Mouse (Mus musculus) testis, adult 2 months (tissue): ENCODE data around the gene Cyp2r1.

Experiments
- CTCF ChIP-seq: fragments of 200-500 bp; IDR thresholded peaks from 2 replicates; pipeline ENCODE4 v1.5.1; 2012; ENCODE audit warnings: low read depth, mild to moderate bottlenecking, inconsistent platforms, low read length, moderate library complexity; ENCODE audit not compliant: control insufficient read depth, insufficient read depth, insufficient replicate concordance
- POLR2A ChIP-seq: fragments of 200-500 bp; IDR thresholded peaks from 2 replicates; pipeline ENCODE4 v1.6.1; 2012; ENCODE audit warnings: low read depth, mild to moderate bottlenecking, inconsistent platforms, low read length, moderate library complexity; ENCODE audit not compliant: control insufficient read depth

DNA sequence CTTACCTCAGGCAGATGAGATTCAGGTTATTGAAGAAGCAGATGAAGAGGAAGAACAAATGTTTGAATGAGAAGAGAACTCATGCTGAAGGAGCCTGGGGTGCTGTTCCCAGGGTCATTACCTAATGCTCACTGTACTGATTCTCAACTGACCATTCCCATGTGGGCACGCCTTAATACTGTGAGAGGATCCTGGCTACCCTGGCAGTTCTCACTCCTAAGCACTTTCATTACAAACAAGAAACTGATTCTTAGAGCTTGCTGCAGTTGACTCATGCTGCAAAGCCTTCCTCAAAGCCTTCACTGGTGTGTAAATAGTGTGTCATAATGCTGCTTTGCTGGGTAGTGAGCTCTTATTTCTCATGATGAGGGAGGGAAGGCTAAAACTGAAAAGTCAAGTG is 26.6 kb downstream of the Cyp2r1 start:
- TF ChIP-seq POLR2A (no peak), CTCF (no peak)
